Comparison of ENCODE assay signal across 9 mouse cellular contexts in the genomic region with DNA sequence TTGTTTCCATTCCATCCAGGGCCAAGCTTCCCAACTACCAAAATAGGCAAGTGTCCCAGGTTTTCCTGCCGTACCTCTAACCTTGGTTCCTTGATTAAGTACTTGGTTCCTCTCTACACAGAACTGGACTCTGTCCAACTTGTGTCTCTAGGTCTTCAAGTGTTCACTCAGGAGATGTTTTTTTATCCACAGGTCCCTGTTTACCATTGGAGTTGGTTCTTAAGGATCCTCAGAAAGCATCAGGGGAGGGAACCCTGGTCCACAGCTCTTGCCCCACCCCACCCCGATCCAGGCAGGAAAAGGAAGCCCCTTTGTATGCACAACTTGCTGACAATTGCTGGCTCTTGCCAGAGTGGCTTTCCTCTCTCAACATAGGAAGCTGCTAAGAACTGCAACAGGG.
DNase-seq lines count a peak whose midpoint lies in the region; ATAC-seq lines count a peak whose summit lies in the region.
"Had no signal": no experiment of that assay in that cellular context is flagged by ENCODE, and none has a peak within 500 bp of the region (broad histone marks: within the 10 kb centered on the region; RNA-seq: fewer than 3 reads in every experiment).

No protein-coding gene starts in this region.

- peak overlapping the region; percentile 67 for H3K9ac ChIP-seq in heart, embryonic 16.5 days (ENCODE audit: low read length)
- no peak overlapping the region for H3K9ac ChIP-seq in limb, embryonic 15.5 days
- H3K9ac ChIP-seq: liver, embryonic 14.5 days had no signal

- no peak for ATAC-seq in heart, embryonic 16.5 days (replicated peaks; ENCODE audit: extremely low read depth, insufficient read depth, low FRiP score)
- ATAC-seq in limb, embryonic 15.5 days (ENCODE audit: insufficient number of reproducible peaks, low FRiP score, low TSS enrichment, low read depth) = no peak

- H3K4me1 ChIP-seq in heart, embryonic 16.5 days (ENCODE audit: control insufficient read depth, insufficient read depth, low read length) = peaks cover 32% of the 10 kb centered on the region
- peaks cover 43% of the 10 kb centered on the region for H3K4me1 ChIP-seq in limb, embryonic 15.5 days

- no peak overlapping the region for H3K4me3 ChIP-seq in heart, embryonic 16.5 days (ENCODE audit: low read length)
- no peak overlapping the region for H3K4me3 ChIP-seq in limb, embryonic 15.5 days

- no peaks in the 10 kb centered on the region for H3K9me3 ChIP-seq in heart, embryonic 16.5 days (replicated peaks; ENCODE audit: control insufficient read depth, low read length)
- no peaks in the 10 kb centered on the region for H3K9me3 ChIP-seq in limb, embryonic 15.5 days

- no peaks in the 10 kb centered on the region for H3K36me3 ChIP-seq in heart, embryonic 16.5 days (ENCODE audit: control insufficient read depth, insufficient read depth)
- H3K36me3 ChIP-seq in limb, embryonic 15.5 days = no peaks in the 10 kb centered on the region

- peak; percentile 85 for DNase-seq in 416B (ENCODE audit: low read depth)
- DNase-seq in adipocyte (ENCODE audit: low spot score) = peak; percentile 82
- no peak for DNase-seq in retina, embryonic 14.5 days (ENCODE audit: low spot score)
- DNase-seq in cerebellum, postnatal 4 days (ENCODE audit: low spot score in 2 of 2) = no peak
- DNase-seq in left cerebral cortex, adult 9 months (ENCODE audit: low spot score in 2 of 2) = no peak
- no peak for DNase-seq in embryo, embryonic 10 days (ENCODE audit: low spot score)

- H3K27me3 ChIP-seq in heart, embryonic 16.5 days (ENCODE audit: control insufficient read depth, insufficient read depth, low read length) = no peaks in the 10 kb centered on the region
- H3K27me3 ChIP-seq in limb, embryonic 15.5 days = no peaks in the 10 kb centered on the region

- peak overlapping the region; percentile 95 for H3K27ac ChIP-seq in heart, embryonic 16.5 days (ENCODE audit: low read length)
- H3K27ac ChIP-seq in limb, embryonic 15.5 days = peak overlapping the region; percentile 89
- H3K27ac ChIP-seq: liver, embryonic 14.5 days had no signal

- H3K4me2 ChIP-seq in heart, embryonic 16.5 days (ENCODE audit: low read depth, low read length) = peak overlapping the region; percentile 67; the same call in 1 of the 2 replicates
- no peak overlapping the region for H3K4me2 ChIP-seq in limb, embryonic 15.5 days

- WGBS in heart, embryonic 16.5 days = 17% methylated on average over 2 of the region's 2 CpGs
- 43% methylated on average over 2 of the region's 2 CpGs for WGBS in limb, embryonic 15.5 days

Comparison
In these comparisons a context has a peak if more than half of its experiments do, and no peak if none do; other contexts are left out.
1. DNase-seq: peak in 416B (single experiment) and adipocyte (single experiment); none in retina, embryonic 14.5 days (single experiment), cerebellum, postnatal 4 days (0 of 2), left cerebral cortex, adult 9 months (0 of 2) and embryo, embryonic 10 days (single experiment).